Mouse (Mus musculus) brain, adult 10 weeks (tissue): ENCODE results near the gene Cd300c2. TPM values are rescaled to one million over a fixed set of nuclear protein-coding genes. Genes with fewer than 3 reads are reported as not detected.

Experiments used
- polyA plus RNA-seq: library from polyadenylated mRNA; stranded (reverse); fragments of 350-450 nt; fragmentation: Illumina TruSeq; extraction: RNeasy Lipid Tissue Mini Kit (QIAGEN cat#74804); gene quantifications from one replicate; pipeline ENCODE4 v1.2.3, GENCODE M21; 2015; ENCODE audit warnings: low read depth, low replicate concordance

Cd300c2 gene
- 8.6 TPM for polyA plus RNA-seq

DNA sequence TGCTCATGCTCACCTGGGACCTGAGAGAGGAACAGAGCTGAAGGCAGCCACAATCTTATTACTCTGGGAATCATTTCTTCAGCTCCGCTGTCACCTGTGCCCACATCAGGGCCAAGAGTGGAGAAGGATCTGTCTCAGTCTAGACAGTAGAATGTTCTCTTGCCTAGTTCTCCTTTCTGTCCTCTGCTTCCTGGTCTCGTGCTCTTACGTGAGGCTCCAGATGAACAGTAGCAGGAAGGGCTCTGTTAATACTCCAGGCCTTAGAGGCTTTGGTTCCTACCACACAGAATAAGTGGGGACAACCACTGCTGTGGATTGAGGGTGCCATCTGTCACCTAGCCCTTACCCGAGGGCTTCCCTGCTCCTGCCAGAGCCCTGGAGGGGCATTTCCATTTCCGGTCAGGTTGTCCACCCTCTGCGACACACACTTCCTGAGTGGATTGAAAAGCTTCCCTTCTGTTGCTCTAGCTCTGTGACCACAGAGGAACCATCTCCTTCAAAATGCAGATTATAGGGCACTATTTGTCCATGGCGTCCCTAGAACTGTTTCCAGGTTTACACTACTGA is at the start of gene Cd300c2:
Gene Cd300c2 (minus strand): TSS at position 407 of the 567 bp plus-strand sequence.

DNA sequence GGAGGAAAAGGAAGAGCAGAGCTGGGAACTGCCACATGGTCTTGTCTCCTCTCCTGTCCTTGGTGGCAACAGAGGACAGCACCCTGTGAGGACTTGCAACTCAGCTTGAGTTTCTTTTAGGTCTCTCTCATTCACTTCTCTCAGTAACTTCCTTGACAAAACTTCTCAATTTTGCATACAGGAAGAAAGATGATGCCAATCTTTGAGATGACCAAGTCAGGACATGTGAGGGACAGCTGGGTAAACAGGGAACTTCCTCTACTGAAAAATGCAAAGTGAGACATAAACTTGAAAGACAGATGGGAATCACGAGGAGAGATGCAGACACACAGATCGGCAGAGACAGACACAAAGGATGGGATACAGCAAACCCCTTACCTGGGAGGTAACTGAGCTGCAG is 46.6 kb upstream of the Cd300c2 start, which contains the start of gene Cd300ld3:
Gene Cd300ld3 (minus strand): TSS at position 151 of the 400 bp plus-strand sequence.

DNA sequence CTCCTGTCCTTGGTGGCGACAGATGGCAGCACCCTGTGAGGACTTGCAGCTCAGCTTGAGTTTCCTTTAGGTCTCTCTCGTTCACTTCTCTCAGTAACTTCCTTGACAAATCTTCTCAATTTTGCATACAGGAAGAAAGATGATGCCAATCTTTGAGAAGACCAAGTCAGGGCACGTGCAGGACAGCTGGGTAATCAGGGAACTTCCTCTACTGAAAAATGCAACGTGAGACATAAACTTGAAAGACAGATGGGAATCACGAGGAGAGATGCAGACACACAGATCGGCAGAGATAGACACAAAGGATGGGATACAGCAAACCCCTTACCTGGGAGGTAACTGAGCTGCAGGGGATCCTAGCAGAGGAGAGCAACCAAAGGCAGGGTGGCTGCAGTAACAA is 36.0 kb upstream of the Cd300c2 start, which contains the start of gene Cd300ld5:
Gene Cd300ld5 (minus strand): TSS at position 101 of the 400 bp plus-strand sequence.

DNA sequence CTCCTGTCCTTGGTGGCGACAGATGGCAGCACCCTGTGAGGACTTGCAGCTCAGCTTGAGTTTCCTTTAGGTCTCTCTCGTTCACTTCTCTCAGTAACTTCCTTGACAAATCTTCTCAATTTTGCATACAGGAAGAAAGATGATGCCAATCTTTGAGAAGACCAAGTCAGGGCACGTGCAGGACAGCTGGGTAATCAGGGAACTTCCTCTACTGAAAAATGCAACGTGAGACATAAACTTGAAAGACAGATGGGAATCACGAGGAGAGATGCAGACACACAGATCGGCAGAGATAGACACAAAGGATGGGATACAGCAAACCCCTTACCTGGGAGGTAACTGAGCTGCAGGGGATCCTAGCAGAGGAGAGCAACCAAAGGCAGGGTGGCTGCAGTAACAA is 25.2 kb upstream of the Cd300c2 start, which contains the start of gene Cd300ld4:
Gene Cd300ld4 (minus strand): TSS at position 101 of the 400 bp plus-strand sequence.

DNA sequence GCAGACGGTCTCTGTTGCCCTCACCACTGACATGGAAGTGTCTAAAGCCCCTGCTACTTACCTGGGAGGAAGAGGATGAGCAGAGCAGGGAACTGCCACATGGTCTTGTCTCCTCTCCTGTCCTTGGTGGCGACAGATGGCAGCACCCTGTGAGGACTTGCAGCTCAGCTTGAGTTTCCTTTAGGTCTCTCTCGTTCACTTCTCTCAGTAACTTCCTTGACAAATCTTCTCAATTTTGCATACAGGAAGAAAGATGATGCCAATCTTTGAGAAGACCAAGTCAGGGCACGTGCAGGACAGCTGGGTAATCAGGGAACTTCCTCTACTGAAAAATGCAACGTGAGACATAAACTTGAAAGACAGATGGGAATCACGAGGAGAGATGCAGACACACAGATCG is 14.4 kb upstream of the Cd300c2 start, which contains the start of gene Cd300ld2:
Gene Cd300ld2 (minus strand): TSS at position 101 of the 400 bp plus-strand sequence.

DNA sequence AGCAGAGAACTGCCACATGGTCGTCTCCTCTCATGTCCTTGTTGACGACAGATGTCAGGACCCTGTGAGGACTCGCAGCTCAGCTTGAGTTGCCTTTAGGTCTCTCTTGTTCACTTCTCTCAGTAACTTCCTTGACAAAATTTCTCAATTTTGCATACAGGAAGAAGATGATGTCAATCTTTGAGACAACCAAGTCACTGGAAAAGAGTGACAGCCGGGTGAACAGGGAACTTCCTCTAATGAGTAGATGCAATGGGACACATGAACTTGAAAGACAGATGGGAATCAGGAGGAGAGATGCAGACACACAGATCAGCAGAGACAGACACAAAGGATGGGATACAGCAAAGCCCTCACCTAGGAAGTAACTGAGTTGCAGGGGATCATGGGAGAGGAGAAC is 11.9 kb downstream of the Cd300c2 start, which contains the start of gene Cd300ld:
Gene Cd300ld (minus strand): TSS at position 130 of the 400 bp plus-strand sequence.

DNA sequence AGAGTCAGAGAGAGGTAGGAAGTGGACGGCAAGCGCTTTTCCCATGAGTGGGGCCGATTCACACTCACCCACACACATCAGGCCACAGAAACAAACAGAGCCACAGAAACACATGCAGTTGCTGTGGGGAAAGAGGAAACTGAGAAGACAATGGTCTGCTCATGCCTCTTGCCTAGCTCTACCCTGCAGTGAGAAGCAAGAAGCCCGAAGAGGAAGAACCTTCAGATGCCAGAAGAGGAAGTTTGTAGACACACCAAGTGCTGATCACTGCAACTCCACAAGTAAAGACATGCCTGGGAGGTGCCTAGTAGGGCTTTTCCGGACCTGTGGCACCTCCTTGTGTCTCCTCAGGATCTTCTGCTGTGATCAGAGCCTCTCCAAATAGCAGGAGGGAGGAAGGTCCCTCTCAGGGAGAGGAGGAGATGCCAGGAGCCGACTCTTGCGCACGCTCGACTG is 32.9 kb downstream of the Cd300c2 start, which contains the start of gene Cd300c:
Gene Cd300c (minus strand): TSS at position 406 of the 456 bp plus-strand sequence.

Other genes with a start within 250 kb of the Cd300c2 start
- 2.9 TPM for gene Kif19a, start 236.5 kb downstream of the Cd300c2 start, polyA plus RNA-seq
- 28.9 TPM for gene Btbd17, start 205.9 kb downstream of the Cd300c2 start, polyA plus RNA-seq
- gene Gpr142, start 203.0 kb downstream of the Cd300c2 start, polyA plus RNA-seq, result not detected
- 3.0 TPM for gene Gprc5c, start 150.7 kb downstream of the Cd300c2 start, polyA plus RNA-seq
- 1.5 TPM for gene Cd300a, start 111.8 kb downstream of the Cd300c2 start, polyA plus RNA-seq
- gene Cd300lb, start 67.5 kb downstream of the Cd300c2 start, polyA plus RNA-seq, result not detected
- gene Cd300c, start 32.7 kb downstream of the Cd300c2 start, polyA plus RNA-seq, result not detected
- gene Cd300ld, start 12.0 kb downstream of the Cd300c2 start, polyA plus RNA-seq, result not detected
- gene Cd300ld2, start 14.3 kb upstream of the Cd300c2 start, polyA plus RNA-seq, result not detected
- gene Cd300ld4, start 25.1 kb upstream of the Cd300c2 start, polyA plus RNA-seq, result not detected
- 2.1 TPM for gene Cd300ld5, start 35.9 kb upstream of the Cd300c2 start, polyA plus RNA-seq
- 0.70 TPM for gene Cd300ld3, start 46.5 kb upstream of the Cd300c2 start, polyA plus RNA-seq
- gene Cd300e, start 60.3 kb upstream of the Cd300c2 start, polyA plus RNA-seq, result not detected
- 14.0 TPM for gene Rab37, start 89.6 kb upstream of the Cd300c2 start, polyA plus RNA-seq
- gene Cd300lf, start 132.1 kb upstream of the Cd300c2 start, polyA plus RNA-seq, result not detected
- gene Slc9a3r1, start 161.5 kb upstream of the Cd300c2 start, polyA plus RNA-seq, result 53.0 TPM
- gene Tmem104, start 185.6 kb upstream of the Cd300c2 start, polyA plus RNA-seq, result 8.2 TPM
- 35.8 TPM for gene Nat9, start 186.0 kb upstream of the Cd300c2 start, polyA plus RNA-seq